ENCODE assay signal across 9 mouse cellular contexts in the genomic region with DNA sequence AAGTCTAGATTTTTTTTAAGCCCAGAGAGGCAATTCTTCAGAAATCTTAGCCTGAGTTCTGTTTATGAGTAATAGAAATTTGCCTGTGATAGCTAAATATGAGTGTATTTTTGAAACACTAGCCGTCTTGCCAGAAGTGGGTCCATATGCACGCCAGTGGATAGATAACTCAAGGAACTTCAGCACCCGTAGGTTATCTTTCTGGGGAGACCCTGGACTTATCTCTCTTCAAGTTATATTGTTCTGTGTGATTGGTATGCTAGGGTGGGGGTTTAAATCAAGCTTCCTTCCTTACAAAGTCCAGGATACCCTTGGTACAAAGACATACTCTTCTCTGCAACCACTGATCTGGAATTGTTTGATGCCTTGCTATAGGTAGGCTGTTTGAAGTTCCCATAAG. TPM values are rescaled to one million over a fixed set of nuclear protein-coding genes. Genes with fewer than 3 reads are reported as not detected.
DNase-seq lines count a peak whose midpoint lies in the region; ATAC-seq and TF ChIP-seq lines count a peak whose summit lies in the region.
"Had no signal": no experiment of that assay in that cellular context is flagged by ENCODE, and none has a peak within 500 bp of the region (broad histone marks: within the 10 kb centered on the region; RNA-seq: fewer than 3 reads in every experiment).

No protein-coding gene starts in this region.

- TF ChIP-seq CTCF in cerebellum, adult 2 months (IDR thresholded peaks at IDR 0.05; ENCODE audit: borderline replicate concordance, insufficient read depth, low read depth, low read length), result no peak

- 45% methylated on average over 3 of the region's 3 CpGs for WGBS in cerebellum, adult 2 months
- 44% methylated on average over 3 of the region's 3 CpGs for WGBS in lung, embryonic 15.5 days
- 61% methylated on average over 3 of the region's 3 CpGs for WGBS in intestine, embryonic 15.5 days
- WGBS in neural tube, embryonic 12.5 days, result 85% methylated on average over 3 of the region's 3 CpGs

- H3K9ac ChIP-seq in lung, embryonic 15.5 days, result no peak overlapping the region
- no peak overlapping the region for H3K9ac ChIP-seq in intestine, embryonic 15.5 days
- H3K9ac ChIP-seq in neural tube, embryonic 12.5 days, result no peak overlapping the region

- H3K27ac ChIP-seq in cerebellum, adult 2 months (ENCODE audit: insufficient read depth, low read length), result no peak overlapping the region
- H3K27ac ChIP-seq in lung, embryonic 15.5 days, result no peak overlapping the region
- no peak overlapping the region for H3K27ac ChIP-seq in intestine, embryonic 15.5 days
- H3K27ac ChIP-seq in neural tube, embryonic 12.5 days, result no peak overlapping the region

- TF ChIP-seq POLR2A in cerebellum, adult 2 months (IDR thresholded peaks at IDR 0.05; ENCODE audit: borderline replicate concordance, insufficient read depth, low read length), result no peak

- no peak for ATAC-seq in lung, embryonic 15.5 days (ENCODE audit: borderline replicate concordance, extremely low read depth, low FRiP score, low TSS enrichment)
- ATAC-seq in intestine, embryonic 15.5 days, result no peak
- ATAC-seq in neural tube, embryonic 12.5 days (ENCODE audit: low FRiP score, low read depth), result no peak

- H3K36me3 ChIP-seq in lung, embryonic 15.5 days, result no peaks in the 10 kb centered on the region
- no peaks in the 10 kb centered on the region for H3K36me3 ChIP-seq in intestine, embryonic 15.5 days
- H3K36me3 ChIP-seq in neural tube, embryonic 12.5 days, result no peaks in the 10 kb centered on the region

- no peak for DNase-seq in cerebellum, adult 2 months
- no peak for DNase-seq in cerebellum, adult 11-12 months
- DNase-seq in lung, adult 18-20 months, result no peak
- no peak for DNase-seq in testis, postnatal 10 days (ENCODE audit: low spot score)
- no peak for DNase-seq in adrenal gland, postnatal 36 days
- DNase-seq: kidney, postnatal 10 days had no signal

- H3K4me1 ChIP-seq in cerebellum, adult 2 months (ENCODE audit: control insufficient read depth, insufficient read depth, low read length), result peaks cover 3% of the 10 kb centered on the region; the same call in 1 of the 2 replicates
- H3K4me1 ChIP-seq in lung, embryonic 15.5 days, result peaks cover 14% of the 10 kb centered on the region
- H3K4me1 ChIP-seq in intestine, embryonic 15.5 days (replicated peaks), result 0 out of 2 replicates have a peak, but pooled peaks cover 3% of the 10 kb centered on the region
- H3K4me1 ChIP-seq in neural tube, embryonic 12.5 days, result peaks cover 16% of the 10 kb centered on the region

- H3K9me3 ChIP-seq in lung, embryonic 15.5 days, result no peaks in the 10 kb centered on the region
- no peaks in the 10 kb centered on the region for H3K9me3 ChIP-seq in intestine, embryonic 15.5 days
- H3K9me3 ChIP-seq in neural tube, embryonic 12.5 days, result no peaks in the 10 kb centered on the region

- H3K4me2 ChIP-seq in lung, embryonic 15.5 days, result peak overlapping the region; percentile 84
- H3K4me2 ChIP-seq in intestine, embryonic 15.5 days (replicated peaks), result peak overlapping the region; percentile 88
- H3K4me2 ChIP-seq in neural tube, embryonic 12.5 days (replicated peaks), result peak overlapping the region; percentile 78

- no peaks in the 10 kb centered on the region for H3K27me3 ChIP-seq in cerebellum, adult 2 months (ENCODE audit: control insufficient read depth, insufficient read depth, low read length)
- no peaks in the 10 kb centered on the region for H3K27me3 ChIP-seq in lung, embryonic 15.5 days
- no peaks in the 10 kb centered on the region for H3K27me3 ChIP-seq in intestine, embryonic 15.5 days (replicated peaks)
- no peaks in the 10 kb centered on the region for H3K27me3 ChIP-seq in neural tube, embryonic 12.5 days (replicated peaks)

- peak overlapping the region; percentile 10 for H3K4me3 ChIP-seq in cerebellum, adult 2 months (replicated peaks; ENCODE audit: insufficient read depth, low read depth, low read length)
- peak overlapping the region; percentile 93; the same call in 1 of the 2 replicates for H3K4me3 ChIP-seq in lung, embryonic 15.5 days
- H3K4me3 ChIP-seq in intestine, embryonic 15.5 days (replicated peaks), result peak overlapping the region; percentile 77; the same call in 1 of the 2 replicates
- H3K4me3 ChIP-seq in neural tube, embryonic 12.5 days, result no peak overlapping the region

RNA-seq across cellular contexts. Expression of gene Nmt2, which starts 1.7 kb away (rescaled TPM):
- polyA plus RNA-seq in cerebellum, adult 2 months (2012; rRNA removed), result 39.8 and 41.6 TPM in 2 replicates
- polyA plus RNA-seq in lung, embryonic 15.5 days (2015; fragmentation: Nextera tagmentation; extraction: Ambion mirVana), result 37.9 and 42.1 TPM in 2 replicates
- polyA plus RNA-seq in intestine, embryonic 15.5 days (2015; fragmentation: Nextera tagmentation; extraction: Ambion mirVana), result 39.7 and 44.3 TPM in 2 replicates
- polyA plus RNA-seq in neural tube, embryonic 12.5 days (2016; fragmentation: Nextera tagmentation; extraction: Ambion mirVana), result 55.4 and 57.9 TPM in 2 replicates
- 10 to 100 TPM; 42.4 to 80.1 TPM for total RNA-seq in adrenal gland, postnatal 36 days (2021)

RNA-seq across cellular contexts. Expression of gene Rpp38, which starts 46.7 kb away (rescaled TPM):
- polyA plus RNA-seq in cerebellum, adult 2 months (2012; rRNA removed), result 12.7 and 13.5 TPM in 2 replicates
- 18.3 and 19.6 TPM in 2 replicates for polyA plus RNA-seq in lung, embryonic 15.5 days (2015; fragmentation: Nextera tagmentation; extraction: Ambion mirVana)
- polyA plus RNA-seq in intestine, embryonic 15.5 days (2015; fragmentation: Nextera tagmentation; extraction: Ambion mirVana), result 26.3 and 27.8 TPM in 2 replicates
- polyA plus RNA-seq in neural tube, embryonic 12.5 days (2016; fragmentation: Nextera tagmentation; extraction: Ambion mirVana), result 12.3 and 13.8 TPM in 2 replicates
- 10 to 100 TPM; 13.3 to 16.9 TPM for total RNA-seq in adrenal gland, postnatal 36 days (2021)

RNA-seq across cellular contexts. Expression of gene Acbd7, which starts 50.3 kb away (rescaled TPM):
- polyA plus RNA-seq in cerebellum, adult 2 months (2012; rRNA removed), result 1.4 TPM in 2 replicates
- 1.1 and 2.0 TPM in 2 replicates for polyA plus RNA-seq in lung, embryonic 15.5 days (2015; fragmentation: Nextera tagmentation; extraction: Ambion mirVana)
- 1.4 and 2.0 TPM in 2 replicates for polyA plus RNA-seq in intestine, embryonic 15.5 days (2015; fragmentation: Nextera tagmentation; extraction: Ambion mirVana)
- polyA plus RNA-seq in neural tube, embryonic 12.5 days (2016; fragmentation: Nextera tagmentation; extraction: Ambion mirVana), result 1.1 TPM in 1 of 2 replicates, not detected in the other
- total RNA-seq in adrenal gland, postnatal 36 days (2021), result not detected
